Mouse (Mus musculus) lung, postnatal 0 days (tissue): ENCODE data around the gene 4933434E20Rik.

Experiments
- CTCF ChIP-seq: IDR thresholded peaks from 2 replicates; pipeline ENCODE4 v1.5.1; 2016; ENCODE audit warnings: antibody characterized with exemption, mild to moderate bottlenecking
- EP300 ChIP-seq: IDR thresholded peaks from 2 replicates; pipeline ENCODE4 v1.6.1; 2016; ENCODE audit warnings: antibody characterized with exemption, mild to moderate bottlenecking, control low read depth

DNA sequence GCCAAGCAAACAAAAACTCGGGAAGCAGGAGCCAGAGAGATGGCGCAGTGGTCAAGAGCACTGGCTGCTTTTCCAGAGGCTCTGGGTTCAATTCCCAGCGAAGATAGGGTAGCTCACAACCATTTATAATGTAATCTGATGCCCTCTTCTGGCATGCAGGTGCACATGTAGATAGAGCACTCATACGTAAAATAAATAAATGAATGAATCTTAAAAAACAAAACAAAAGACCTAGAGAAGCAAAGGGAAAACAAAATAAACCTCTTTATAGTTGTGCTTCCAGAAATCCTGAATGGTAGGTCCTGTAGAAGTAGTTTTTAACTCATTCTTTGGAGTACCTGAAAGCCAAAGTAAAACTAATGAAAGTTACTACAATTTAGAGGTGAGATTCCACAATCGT, 26.8 kb downstream of the 4933434E20Rik start:
- TF ChIP-seq CTCF (0 out of 2 replicates have a peak, but pooled peaks have one; percentile 3), EP300 (no peak)
